Mouse (Mus musculus) lung, postnatal 36 days (tissue): ENCODE data around the gene Adgrl1.

Experiments
- DNase-seq: peaks from one replicate; pipeline ENCODE4 v3.0.0; 2022; ENCODE audit warnings: mixed read lengths

Adgrl1 gene

DNA sequence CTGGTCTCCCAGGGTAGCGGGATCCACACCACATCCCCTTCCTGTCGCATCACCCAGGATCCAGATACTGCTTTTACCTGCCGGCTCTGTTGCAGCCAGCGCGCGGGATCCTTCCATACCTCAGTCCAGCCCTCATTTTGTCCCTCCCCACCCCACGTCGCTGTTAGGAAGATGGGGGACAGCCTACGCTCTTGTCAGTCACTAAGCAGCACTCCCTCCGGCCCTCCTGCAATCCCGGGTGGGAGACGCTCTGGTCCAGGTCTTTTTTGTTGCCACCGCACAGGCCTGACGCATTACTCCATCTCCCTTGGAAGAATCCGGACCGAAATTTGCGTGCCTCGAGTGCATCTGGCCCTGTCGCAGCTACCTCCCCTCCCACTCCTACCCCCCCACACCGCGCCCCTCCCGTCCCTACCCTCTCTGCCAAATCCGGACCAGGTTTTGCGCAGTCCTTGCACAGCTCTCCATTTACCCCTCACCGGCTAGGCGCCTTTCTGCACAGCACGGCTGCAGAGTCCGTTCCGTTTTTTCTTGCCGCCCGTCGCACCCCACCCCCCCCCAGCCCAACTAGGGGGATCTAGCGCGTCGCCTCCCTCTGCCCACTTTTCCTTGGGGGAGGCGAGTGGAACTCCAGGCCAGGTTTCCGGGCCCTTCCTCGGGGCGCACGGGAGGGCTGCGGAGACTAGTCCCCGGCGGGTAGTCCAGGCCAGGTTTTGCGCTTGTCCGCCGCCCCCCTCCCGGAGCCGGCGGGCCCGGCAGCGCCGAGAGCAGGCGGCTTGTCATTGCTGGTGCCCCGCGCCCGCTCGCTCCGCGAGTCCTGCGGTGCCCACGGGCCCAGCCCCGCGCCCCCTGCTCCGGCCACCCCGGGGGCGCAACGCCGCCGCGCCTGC, at the start of gene Adgrl1:
Adgrl1 (plus strand) TSS at position 743 of the 890 bp plus-strand sequence.
- peak; percentile 86 for DNase-seq

DNA sequence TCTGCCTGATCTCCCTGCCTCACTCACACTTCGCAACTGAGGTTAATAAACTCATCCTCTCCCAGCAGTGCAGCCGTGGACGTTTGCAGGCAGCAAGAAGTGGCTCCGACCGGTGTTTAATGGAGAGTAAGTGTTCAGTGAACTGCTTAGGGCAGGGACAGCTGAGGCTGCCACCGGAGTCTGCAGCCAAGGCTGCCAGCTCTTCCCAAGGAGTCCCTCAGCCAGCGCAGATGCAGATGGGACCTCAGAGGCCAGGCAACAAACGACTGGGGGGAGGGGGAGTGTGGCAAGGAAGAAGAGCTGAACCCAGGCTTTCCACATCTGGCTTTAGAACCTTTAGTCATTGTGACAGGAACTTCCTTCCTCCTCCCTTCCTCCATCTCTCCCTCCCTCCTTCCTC, 47.6 kb upstream of the Adgrl1 start:
- no peak for DNase-seq

DNA sequence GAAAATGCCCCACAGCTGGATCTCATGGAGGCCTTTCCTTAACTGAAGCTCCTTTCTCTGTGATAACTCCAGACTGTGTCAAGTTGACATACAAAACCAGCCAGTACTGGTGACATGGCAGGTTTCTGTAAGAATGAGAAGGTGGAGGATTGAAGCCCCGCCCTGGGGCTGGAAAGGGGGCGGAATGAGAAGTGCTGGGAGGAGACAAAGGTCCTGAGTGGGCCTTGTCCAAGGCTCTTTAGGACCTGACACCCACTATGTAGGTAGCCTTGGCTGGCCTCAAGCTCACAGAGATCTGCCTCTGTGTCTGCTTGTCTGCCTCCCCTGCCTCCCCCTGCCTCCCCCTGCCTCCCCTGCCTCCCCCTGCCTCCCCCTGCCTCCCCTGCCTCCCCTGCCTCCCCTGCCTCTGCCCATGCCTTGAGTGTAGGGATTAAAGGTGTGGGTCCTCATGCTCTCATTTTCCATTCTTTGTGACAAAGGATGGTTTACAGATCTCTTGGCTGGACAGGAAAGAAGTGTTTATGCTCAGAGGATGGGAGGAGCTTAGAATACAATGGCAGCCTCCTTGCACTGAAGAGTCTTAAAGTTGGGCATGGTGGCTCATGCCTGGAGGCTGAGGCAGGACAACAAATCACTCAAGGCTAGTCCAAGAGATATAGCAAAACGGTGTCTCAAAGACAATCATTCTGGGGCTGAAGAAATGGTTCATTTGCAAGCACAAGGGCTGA, 46.4 kb upstream of the Adgrl1 start:
- DNase-seq = peak; percentile 29

DNA sequence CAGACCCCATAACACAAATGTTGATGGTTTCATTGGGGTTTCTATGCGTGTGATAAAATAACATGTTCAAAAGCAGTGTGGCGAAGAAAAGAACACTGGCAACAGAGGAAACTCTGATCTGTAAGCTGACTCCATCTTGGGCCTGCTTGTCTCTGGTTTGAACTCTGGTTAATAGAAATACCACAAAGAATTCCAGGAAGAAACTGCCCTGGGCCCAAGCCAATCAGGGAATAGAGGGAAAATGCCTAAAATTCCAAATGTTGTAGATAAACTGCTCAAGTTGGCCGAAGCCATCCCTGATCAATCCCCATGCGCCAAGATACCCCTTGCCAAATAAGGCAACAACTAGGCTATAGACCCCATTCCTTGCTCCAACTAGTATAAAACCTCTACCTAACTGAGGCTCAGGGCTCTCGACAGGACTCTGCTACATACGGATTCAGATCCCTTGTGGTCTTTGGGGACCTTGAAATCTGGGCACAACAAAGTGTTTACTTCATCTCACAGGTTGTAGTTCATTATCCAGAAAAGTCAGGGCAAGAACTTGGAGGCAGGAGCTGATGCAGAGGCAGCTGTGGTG, 43.3 kb upstream of the Adgrl1 start:
- DNase-seq = no peak

DNA sequence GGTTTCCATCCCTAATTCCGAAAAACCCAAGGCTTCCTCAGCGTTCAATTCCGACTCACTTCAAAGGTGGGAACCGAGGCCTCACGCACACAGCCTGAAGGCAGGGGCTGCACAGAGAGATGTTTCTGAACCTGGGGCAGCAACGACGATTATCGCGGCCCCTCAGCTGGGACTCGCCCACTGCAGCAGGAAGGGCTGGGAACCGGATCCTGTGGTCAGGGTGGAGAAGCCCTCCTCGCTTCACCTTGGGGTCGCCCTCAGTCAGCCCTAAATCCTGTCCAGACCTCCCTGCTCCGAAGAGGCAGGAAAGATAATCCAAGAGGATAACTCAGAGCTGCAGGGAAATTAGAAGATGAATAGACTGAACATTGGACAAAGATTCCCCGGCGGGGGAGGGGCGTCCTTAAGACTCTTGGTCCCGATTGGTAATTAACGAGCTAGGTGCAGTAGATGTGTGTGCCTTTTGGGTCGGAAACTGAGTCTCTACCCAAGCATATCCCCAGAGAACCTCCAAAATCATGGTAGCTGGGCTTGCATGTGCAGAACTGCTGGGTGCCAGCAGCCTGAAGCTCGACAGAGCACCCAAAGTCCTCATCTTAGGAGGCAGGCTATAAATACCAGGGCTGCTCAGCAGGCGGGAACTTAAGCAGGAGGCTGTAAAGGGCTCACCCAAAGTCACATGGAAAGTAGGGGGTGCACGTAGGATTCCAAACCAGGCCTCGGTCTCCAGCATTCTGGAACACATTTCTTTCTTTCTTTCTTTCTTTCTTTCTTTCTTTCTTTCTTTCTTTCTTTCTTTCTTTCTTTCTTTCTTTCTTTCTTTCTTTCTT, 37.3 kb upstream of the Adgrl1 start:
- DNase-seq = no peak

DNA sequence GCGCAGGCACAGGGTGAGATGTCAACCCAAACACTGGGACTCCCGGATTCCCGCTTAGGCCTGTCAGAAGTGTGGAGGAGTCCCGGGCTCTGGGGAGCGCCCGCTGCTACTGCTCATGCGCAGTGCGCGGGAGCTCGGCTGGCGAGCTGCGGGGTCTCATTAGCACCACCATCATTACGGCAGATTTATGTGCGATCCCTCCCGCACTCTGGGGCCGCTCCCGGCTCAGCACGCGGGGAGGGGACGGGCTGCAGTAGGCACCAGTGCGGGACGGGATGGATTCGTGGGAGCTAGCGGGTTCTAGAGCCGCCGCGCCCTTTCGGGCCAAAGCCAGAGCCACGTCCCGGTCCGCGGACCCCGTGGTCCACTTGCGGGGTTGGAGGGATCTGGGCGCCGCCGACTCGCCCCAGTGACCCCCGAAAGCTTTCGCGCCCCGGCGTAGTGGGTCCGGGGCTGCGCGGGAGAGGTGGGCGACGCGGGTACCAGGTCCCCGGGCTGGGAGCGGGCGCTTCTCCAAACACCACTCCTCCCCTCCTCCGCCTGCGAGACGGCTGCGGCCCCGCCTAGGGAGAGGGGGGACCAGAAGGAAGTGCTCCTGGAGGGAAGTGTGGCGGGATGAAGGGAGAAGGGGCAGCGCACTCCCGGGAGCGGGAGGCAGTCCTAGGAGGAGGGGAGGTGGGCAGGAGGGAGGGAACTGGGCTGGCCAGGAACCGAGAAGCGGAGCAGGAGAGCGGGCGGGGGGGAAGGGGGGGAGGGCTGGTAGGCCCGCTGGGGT, 24.8 kb upstream of the Adgrl1 start:
- DNase-seq = peak; percentile 71

DNA sequence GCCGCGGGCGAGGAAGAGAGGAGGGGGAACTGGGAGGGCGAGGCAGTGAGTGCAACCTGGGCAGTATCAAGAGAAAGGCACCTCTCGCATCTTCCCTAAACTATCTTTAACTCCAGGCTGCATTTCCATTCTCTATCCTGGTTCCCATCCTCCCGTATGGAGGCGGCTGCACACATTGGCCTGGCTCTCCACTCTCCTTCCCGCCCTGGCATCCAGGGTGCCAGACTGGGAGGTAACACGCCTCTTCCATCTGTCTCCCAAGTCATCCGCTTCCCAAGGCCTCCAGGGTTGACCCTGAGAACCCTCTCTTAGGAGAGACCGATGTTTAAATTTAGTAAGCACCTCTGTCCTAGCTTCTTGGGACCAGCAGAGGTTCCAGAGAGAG, 24.3 kb upstream of the Adgrl1 start:
- DNase-seq = no peak

DNA sequence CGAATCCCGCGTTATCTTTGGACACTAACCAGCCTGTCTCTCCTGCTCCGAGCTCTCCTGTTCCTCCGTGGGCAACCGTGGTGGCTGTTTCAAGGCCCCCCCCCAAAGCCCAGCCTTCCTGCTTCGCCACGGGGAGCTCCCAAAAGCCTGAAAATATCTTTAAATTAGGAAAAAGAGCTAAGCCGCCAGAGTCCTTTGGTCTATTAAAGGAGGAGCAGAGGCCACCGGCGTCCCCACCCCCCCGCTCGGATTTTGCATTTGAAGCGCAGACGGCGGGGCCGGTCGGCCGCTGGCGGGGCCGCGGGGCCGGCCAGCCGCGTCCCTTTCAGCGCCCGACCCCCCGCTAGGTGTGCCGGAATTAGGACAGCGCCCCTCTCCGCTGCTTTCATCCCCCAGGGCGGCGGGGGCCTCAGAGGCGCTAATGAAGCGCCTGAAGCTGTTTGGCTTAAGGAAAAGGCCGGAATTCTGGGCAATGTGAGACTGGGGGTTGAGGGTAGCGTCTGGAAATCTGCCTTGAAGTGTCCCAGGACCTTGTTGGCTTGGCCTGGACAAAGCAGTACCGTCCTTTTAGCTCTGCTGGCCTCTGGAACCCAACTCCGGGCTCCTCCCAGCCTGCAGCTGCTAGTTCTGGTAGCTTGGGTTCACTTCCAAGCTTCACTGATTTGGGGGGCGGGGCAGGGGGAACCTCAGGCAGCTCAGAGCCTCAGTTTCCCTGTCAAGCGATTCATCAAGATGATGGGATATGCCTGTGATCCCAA, 23.6 kb upstream of the Adgrl1 start:
- DNase-seq = no peak

DNA sequence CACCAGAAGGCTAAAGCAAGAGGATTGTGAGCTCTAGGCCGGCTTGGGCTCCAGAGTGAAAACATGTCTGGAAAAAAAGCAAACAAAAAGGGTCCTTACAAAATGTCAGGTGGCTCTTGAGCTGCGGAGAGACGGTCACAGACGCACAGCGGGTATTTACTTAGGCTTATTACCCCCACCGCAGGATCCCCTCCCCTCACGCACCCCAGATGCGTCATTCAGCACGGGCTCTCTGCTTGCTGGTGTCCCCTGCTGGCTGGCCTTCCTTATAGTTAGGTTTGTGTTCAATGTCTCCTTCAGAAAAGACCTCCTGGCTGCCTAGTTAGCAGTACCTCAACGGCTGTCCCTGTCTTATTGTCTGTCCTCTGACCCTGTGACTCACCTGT, 23.1 kb upstream of the Adgrl1 start:
- peak; percentile 80 for DNase-seq

DNA sequence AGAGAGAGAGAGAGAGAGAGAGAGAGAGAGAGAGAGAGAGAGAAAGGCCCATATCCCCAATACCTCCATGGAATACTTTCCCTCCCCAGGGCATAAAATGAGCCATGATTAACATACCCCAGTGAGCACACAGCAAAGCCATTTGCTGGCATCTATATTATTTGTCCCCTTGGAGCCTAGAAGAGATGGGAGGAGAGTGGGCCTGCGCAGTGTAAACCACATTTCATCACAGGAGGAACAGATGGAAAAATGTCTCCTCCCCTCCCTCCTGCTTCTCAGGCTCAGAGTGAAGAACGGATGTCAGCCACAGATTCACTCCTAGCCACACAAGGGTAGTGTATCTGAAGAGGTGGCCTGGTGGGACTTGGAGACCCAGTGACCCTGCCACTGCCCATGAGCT, 11.5 kb upstream of the Adgrl1 start:
- no peak for DNase-seq

DNA sequence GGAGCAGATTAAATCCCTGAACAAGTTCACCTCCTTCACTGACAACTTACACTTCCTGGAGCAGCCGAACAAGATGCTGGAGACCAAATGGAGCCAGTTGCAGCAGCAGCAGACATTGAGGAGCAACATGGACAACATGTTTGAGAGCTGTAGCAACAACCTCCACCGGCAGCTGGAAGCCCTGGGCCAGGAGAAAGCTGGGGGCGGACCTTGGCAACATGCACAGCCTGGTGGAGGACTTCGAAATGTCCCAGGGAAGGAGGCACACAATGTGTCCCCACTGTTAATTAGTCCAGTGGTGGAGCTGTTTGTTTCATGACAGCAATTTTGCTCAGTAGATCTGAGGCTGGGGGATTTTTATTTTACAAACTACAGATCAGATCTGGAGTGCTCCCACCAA, 7.8 kb upstream of the Adgrl1 start:
- DNase-seq = peak; percentile 16

DNA sequence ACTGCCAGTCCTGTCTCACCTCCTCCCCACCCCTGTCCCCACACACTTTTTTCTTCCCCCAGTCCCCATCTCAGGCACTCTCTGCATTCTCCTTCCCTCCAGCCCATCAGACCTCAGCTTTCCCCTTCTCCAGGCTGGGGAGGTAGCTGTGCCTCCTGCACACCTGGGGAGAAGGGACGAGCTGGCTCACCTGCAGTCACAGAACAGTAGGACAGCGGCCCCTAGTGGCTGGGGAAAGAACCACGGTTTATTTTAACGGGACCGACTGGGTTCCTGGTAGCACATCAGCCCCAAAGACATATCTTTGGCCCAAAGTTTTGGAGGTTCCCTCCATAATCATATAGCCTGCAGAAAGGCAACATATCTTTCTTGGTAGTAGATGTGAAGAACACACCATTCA, 6.0 kb upstream of the Adgrl1 start:
- peak; percentile 91 for DNase-seq

DNA sequence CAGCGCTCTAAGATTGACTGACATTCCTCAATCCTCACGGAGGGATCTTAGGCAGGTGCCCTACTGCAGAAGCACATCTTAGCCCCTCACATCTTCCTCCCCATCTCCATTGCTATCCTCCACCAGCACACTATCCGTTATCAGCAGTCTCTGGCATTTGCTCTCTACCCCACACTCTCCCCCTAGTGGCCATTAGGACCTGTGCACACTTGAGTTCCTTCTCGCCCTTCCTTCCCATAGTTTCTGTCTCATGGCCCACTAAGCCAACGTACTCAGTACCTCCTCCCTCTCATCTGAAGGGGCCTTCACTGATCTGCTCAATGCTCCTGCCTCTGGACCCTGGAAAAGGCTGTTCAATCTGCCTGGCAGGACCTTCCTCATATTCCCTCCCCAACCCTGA, 4.0 kb upstream of the Adgrl1 start:
- DNase-seq = peak; percentile 70

DNA sequence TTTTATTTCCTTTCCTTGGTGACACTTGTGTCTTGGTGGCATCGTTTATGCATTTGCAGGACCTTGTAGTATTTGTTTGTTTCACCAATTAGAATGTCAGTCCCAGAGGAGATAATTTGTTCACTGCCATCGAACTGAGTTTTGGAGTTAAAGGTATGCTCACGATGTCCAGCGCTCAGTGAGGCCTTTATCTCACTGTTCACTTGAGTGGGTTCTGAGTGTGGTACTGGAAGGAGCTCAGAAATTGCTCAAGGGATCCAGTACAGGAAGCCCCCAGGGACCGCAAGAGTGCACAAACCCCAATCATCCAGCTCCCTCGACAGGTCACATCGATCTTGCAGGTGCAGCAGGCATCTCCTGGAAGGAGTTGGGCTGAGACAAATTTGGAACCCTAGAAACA, 3.4 kb upstream of the Adgrl1 start:
- no peak for DNase-seq

DNA sequence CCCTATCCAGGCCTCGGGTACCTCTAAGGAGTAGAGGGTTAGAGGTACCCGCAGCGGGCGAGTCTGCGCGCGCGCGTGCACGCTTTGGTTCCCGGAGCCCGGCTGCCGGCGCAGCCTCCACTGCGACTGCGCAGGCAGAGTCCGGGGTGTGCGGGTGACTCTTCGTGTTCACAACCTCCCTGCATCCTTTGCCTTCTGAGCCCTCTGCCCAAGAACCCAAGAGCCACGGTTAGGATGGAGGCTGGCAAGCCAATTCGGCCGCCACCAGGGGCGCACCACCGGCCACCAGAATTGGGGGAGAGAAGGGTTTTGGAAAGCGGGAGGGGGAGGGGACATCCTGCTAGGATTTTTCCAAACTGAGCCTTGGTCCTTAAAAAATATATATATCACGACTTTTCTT, 2.7 kb upstream of the Adgrl1 start:
- DNase-seq = peak; percentile 50

DNA sequence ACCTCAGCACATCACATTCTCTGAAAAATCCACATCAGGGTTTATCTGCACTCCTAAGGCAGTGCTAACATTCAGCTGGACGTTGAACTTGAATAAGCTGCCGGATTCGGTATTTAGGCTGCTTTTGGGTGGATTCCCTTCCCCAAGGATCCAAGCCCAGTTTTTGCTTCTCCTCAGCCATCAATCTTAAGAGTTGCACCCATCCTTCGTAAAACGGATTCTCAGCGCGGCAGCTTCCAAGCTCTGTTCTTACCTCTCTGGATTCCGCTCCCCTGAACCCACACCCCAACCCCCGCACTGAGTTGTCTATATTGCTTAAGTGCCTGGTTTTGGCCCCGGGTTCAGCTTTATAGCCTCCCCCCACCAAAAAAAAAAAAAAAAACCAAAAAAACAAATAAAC, 1.4 kb upstream of the Adgrl1 start:
- no peak for DNase-seq

DNA sequence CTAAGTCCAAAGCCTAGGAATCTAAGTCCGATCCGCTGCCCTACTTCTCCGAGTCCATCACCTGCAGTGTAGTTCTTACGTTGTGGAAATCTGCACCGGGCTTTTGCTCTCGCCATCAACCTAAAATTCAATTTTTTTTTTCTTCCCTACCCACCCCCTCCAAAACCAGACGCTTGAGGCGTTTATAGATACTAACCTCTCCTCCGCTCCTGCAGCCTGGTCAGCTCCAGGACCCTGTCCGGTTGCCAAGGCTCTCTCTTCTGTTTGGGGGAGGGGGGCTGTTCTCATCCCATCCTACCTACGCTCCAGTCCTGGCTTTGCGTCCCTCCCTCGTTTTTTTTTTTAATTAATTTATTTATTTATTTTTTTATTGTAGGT, 931 bp upstream of the Adgrl1 start:
- DNase-seq = peak; percentile 59

DNA sequence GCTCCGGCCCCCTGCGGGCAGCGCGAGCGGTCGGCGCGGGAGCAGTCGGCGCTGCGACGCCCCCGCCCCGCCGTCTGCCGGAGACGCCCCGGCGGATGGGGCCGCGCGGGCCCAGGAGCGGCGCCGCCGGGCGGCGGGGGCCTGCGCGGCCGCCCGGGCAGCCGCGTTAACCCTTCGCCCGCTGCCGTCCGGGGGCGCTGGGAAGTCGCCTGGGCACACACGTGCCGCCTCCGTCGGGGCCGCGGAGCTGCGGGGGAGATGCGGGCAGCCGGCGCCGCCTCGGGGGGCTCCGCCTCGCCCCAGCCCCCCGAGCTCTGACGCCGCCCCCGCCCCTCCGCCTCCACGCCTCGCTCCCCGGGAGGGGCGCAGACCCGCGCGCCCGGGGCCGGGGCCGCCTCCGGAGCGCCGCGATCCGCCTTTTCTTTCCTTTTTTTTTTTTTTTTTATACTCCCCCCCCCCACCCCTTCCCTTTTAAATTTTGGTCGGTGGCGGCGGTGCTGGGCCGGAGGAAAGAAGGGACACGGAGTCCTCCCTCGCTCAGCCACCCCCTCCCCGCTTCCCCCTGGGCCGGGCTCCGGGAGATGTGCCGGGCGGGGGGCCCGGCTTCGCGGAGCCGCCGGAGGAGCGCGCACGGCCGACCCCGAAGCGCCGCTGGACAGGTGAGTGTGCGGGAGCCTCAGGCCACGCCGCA, 506 bp downstream of the Adgrl1 start:
- no peak for DNase-seq

DNA sequence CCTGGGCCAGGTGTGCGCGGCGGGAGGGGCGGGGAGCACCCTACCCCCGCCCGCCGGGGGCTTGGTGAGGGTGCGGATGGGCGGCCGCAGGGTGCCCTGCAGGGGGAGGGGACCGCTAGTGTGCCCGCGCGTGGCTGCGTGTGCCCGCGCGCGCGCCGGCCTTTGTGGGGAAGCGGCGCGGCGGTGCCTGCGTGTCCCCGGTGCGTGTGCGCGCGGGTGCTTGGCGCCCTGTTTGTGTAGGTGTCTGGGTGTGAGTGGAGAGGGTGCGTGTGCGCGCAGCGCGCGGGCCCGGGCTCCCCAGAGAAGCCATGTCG, 1.0 kb downstream of the Adgrl1 start:
- DNase-seq = no peak

DNA sequence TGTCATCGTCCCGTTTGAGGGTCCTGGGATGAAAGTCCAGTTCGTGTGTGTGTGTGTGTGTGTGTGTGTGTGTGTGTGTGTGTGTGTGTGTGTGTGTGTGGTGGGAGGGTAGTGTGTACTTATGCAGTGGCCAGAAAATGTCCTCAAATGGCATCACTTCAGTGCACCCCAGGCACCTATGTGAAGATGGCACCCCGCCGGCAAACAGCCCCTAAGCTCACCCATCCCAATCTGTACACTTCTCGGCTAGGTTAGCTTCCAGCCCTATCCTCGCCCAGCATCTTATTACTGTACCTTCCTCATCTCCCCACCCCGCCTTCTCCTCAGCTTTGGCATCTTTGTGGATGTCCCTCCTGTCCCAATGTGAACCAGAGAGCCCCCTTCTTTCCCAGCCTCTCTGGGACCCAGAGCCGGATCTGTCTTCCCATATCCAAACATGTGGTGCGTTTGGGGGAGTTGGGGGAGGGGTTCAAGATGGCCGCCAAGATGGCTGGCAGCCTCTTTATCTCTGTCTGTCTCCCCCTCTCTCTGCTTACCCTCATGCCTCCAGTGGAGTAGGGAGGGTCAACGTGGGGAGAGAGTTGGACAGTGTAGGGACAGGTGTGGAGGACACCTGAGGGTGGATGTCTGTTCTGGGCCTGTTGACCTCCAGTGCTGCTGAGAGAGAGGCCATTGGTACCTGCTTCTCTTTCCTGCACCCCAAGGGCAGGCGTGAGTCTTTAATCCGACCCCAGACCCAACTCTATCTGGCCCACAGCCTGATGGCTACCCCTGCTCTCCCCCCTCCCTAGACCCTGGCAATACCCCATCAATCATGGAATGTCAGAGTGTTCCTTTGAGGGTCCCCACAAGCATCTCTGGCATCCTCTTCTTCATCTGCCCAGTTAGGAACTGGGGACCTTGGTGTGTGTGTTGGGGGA, 1.9 kb downstream of the Adgrl1 start:
- no peak for DNase-seq
